Comparison of ENCODE assay signal across 21 mouse cellular contexts in the genomic region with DNA sequence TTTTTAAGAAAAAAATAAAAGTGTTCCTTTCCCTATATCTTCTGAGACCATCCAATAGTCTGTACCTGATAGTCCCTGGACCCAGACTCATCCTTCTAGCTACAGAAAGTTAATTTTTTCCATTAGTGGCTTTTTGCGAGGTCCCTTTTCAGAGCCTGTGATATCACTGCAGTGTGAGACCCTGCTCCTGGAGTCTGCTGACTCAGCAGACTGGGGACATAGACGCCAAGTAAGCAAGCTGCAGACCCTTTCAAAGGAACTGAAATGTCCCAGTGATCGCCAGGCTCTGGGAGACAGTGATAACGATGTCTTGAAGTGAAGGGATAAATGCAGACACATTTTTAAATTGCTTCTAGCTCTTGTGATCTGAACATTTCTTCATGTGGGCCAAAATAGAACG. TPM values are rescaled to one million over a fixed set of nuclear protein-coding genes. Genes with fewer than 3 reads are reported as not detected.
DNase-seq lines count a peak whose midpoint lies in the region; ATAC-seq and TF ChIP-seq lines count a peak whose summit lies in the region.
"Had no signal": no experiment of that assay in that cellular context is flagged by ENCODE, and none has a peak within 500 bp of the region (broad histone marks: within the 10 kb centered on the region; RNA-seq: fewer than 3 reads in every experiment).

No protein-coding gene starts in this region.

- no peak overlapping the region for H3K4me2 ChIP-seq in intestine, embryonic 14.5 days (ENCODE audit: low read length)
- H3K4me2 ChIP-seq in intestine, postnatal 0 days (replicated peaks; ENCODE audit: low read depth) = no peak overlapping the region
- H3K4me2 ChIP-seq in CH12.LX (ENCODE audit: insufficient read depth, low read depth, poor library complexity, severe bottlenecking) = no peak overlapping the region
- H3K4me2 ChIP-seq: embryonic facial prominence, embryonic 12.5 days; forebrain, embryonic 13.5 days; forebrain, embryonic 15.5 days had no signal

- H3K27me3 ChIP-seq in intestine, embryonic 14.5 days (replicated peaks; ENCODE audit: control insufficient read depth, insufficient read depth, low read length) = no peaks in the 10 kb centered on the region
- no peaks in the 10 kb centered on the region for H3K27me3 ChIP-seq in intestine, postnatal 0 days (replicated peaks; ENCODE audit: control insufficient read depth, insufficient read depth, low read length)
- no peaks in the 10 kb centered on the region for H3K27me3 ChIP-seq in CH12.LX (replicated peaks)
- peaks cover 0 to 2% of the 10 kb centered on the region in 2 experiments; a peak in 2 of 4 replicates for H3K27me3 ChIP-seq in MEL (ENCODE audit: control insufficient read depth in 1 of 2, insufficient read depth in 2 of 2, low read length in 2 of 2)
- H3K27me3 ChIP-seq: embryonic facial prominence, embryonic 12.5 days; forebrain, embryonic 13.5 days; forebrain, embryonic 15.5 days had no signal

- H3K36me3 ChIP-seq in intestine, embryonic 14.5 days (ENCODE audit: control insufficient read depth, insufficient read depth, low read length) = no peaks in the 10 kb centered on the region
- no peaks in the 10 kb centered on the region for H3K36me3 ChIP-seq in intestine, postnatal 0 days (ENCODE audit: control insufficient read depth, insufficient read depth)
- no peaks in the 10 kb centered on the region for H3K36me3 ChIP-seq in CH12.LX (replicated peaks in 1 of 2; ENCODE audit: control insufficient read depth in 1 of 2, insufficient read depth in 1 of 2, low read length in 1 of 2)
- H3K36me3 ChIP-seq in MEL (ENCODE audit: control insufficient read depth in 1 of 2, insufficient read depth in 2 of 2, low read length in 2 of 2) = no peaks in the 10 kb centered on the region
- H3K36me3 ChIP-seq: embryonic facial prominence, embryonic 10.5 days; embryonic facial prominence, embryonic 12.5 days; G1E had no signal

- no peak for TF ChIP-seq POLR2A in CH12.LX (IDR thresholded peaks at IDR 0.05; ENCODE audit: low read depth, low read length)
- no peak for TF ChIP-seq POLR2A in MEL (IDR thresholded peaks at IDR 0.05; ENCODE audit: control insufficient read depth in 1 of 2, insufficient read depth in 1 of 2, low read depth in 1 of 2, low read length in 2 of 2, poor library complexity in 1 of 2)

- no peaks in the 10 kb centered on the region for H3K9me3 ChIP-seq in intestine, embryonic 14.5 days (ENCODE audit: control insufficient read depth, low read length)
- H3K9me3 ChIP-seq in intestine, postnatal 0 days (ENCODE audit: control insufficient read depth) = no peaks in the 10 kb centered on the region
- H3K9me3 ChIP-seq in CH12.LX (replicated peaks; ENCODE audit: low read length) (no peaks in the 10 kb centered on the region), MEL (replicated peaks; ENCODE audit: insufficient read depth, low read length) (no peaks in the 10 kb centered on the region)
- H3K9me3 ChIP-seq: embryonic facial prominence, embryonic 10.5 days; embryonic facial prominence, embryonic 12.5 days; forebrain, embryonic 13.5 days; forebrain, embryonic 15.5 days; G1E had no signal

- H3K27ac ChIP-seq in intestine, embryonic 14.5 days (ENCODE audit: low read depth) = no peak overlapping the region
- no peak overlapping the region for H3K27ac ChIP-seq in intestine, postnatal 0 days (ENCODE audit: low read depth, low read length)
- H3K27ac ChIP-seq in CH12.LX (ENCODE audit: insufficient read depth, low read depth) (no peak overlapping the region), MEL (ENCODE audit: control insufficient read depth, low read depth, low read length) (no peak overlapping the region)
- H3K27ac ChIP-seq: embryonic facial prominence, embryonic 10.5 days; embryonic facial prominence, embryonic 12.5 days; forebrain, embryonic 13.5 days; forebrain, embryonic 15.5 days had no signal

- H3K79me2 ChIP-seq in CH12.LX (replicated peaks; ENCODE audit: control insufficient read depth, extremely low read depth, insufficient read depth, poor library complexity, severe bottlenecking) (no peaks in the 10 kb centered on the region), MEL (ENCODE audit: control insufficient read depth, insufficient read depth, low read length, poor library complexity) (no peaks in the 10 kb centered on the region)

- no peaks in the 10 kb centered on the region for H3K4me1 ChIP-seq in intestine, embryonic 14.5 days (replicated peaks; ENCODE audit: control insufficient read depth, insufficient read depth, low read length)
- H3K4me1 ChIP-seq in intestine, postnatal 0 days (replicated peaks; ENCODE audit: control insufficient read depth, insufficient read depth, low read length) = no peaks in the 10 kb centered on the region
- H3K4me1 ChIP-seq in CH12.LX (ENCODE audit: control insufficient read depth in 1 of 2, insufficient read depth in 2 of 2) = peaks cover 7 to 16% of the 10 kb centered on the region in 2 experiments
- no peaks in the 10 kb centered on the region for H3K4me1 ChIP-seq in MEL (ENCODE audit: control insufficient read depth in 1 of 2, insufficient read depth in 2 of 2, low read length in 2 of 2)
- H3K4me1 ChIP-seq: forebrain, embryonic 13.5 days had no signal

- TF ChIP-seq RAD21 in CH12.LX (IDR thresholded peaks at IDR 0.05; ENCODE audit: low read depth, low read length) (no peak), MEL (IDR thresholded peaks at IDR 0.05; ENCODE audit: low read depth, low read length) (no peak)

- no peak for TF ChIP-seq EP300 in CH12.LX (IDR thresholded peaks at IDR 0.05; ENCODE audit: low read length)
- no peak for TF ChIP-seq EP300 in MEL (IDR thresholded peaks at IDR 0.05; ENCODE audit: low read depth in 1 of 2, low read length in 2 of 2)

- H3K4me3 ChIP-seq in intestine, embryonic 14.5 days (ENCODE audit: low read depth, low read length) = no peak overlapping the region
- no peak overlapping the region for H3K4me3 ChIP-seq in intestine, postnatal 0 days (ENCODE audit: low read depth, low read length)
- H3K4me3 ChIP-seq in CH12.LX (replicated peaks in 1 of 3; ENCODE audit: low read depth in 2 of 3, low read length in 2 of 3, poor library complexity in 1 of 3) (no peak overlapping the region), MEL (ENCODE audit: control insufficient read depth in 1 of 2, insufficient read depth in 1 of 2, low read depth in 2 of 2, low read length in 2 of 2) (no peak overlapping the region)
- H3K4me3 ChIP-seq: embryonic facial prominence, embryonic 10.5 days; embryonic facial prominence, embryonic 12.5 days; forebrain, embryonic 13.5 days; forebrain, embryonic 15.5 days had no signal

- no peak overlapping the region for H3K9ac ChIP-seq in intestine, embryonic 14.5 days (ENCODE audit: low read length)
- no peak overlapping the region for H3K9ac ChIP-seq in intestine, postnatal 0 days (ENCODE audit: low read depth, low read length)
- H3K9ac ChIP-seq in CH12.LX (ENCODE audit: insufficient read depth, low read depth) (no peak overlapping the region), MEL (ENCODE audit: control insufficient read depth, low read depth, low read length, poor library complexity, severe bottlenecking) (no peak overlapping the region)
- H3K9ac ChIP-seq: embryonic facial prominence, embryonic 12.5 days; forebrain, embryonic 13.5 days; forebrain, embryonic 15.5 days; forebrain, postnatal 0 days had no signal

- WGBS in intestine, embryonic 14.5 days = 65% methylated on average over 5 of the region's 5 CpGs
- 78% methylated on average over 5 of the region's 5 CpGs for WGBS in intestine, postnatal 0 days

- dilution Hi-C loops in CH12.LX (cut with MboI; ENCODE audit: extremely low pct_ligation_motif_present, extremely low pct_unique_long_range_greater_than_20kb, low sequenced_read_pairs) = no loop called here

- DNase-seq in intestine, embryonic 14.5 days (ENCODE audit: low spot score) = peak; percentile 35
- DNase-seq in CH12.LX (ENCODE audit: extremely low read depth) (no peak), MEL (ENCODE audit: low read depth, low spot score) (no peak)
- DNase-seq: adrenal gland, adult 2 months; adrenal gland, postnatal 10 days; adrenal gland, postnatal 25 days; B cell, adult 2 months; cerebellum, adult 11-12 months; cerebellum, adult 2 months; cerebellum, adult 9-10 months; cerebellum, postnatal 10 days; cerebellum, postnatal 25 days; forebrain, postnatal 0 days had no signal

- no peak for TF ChIP-seq CTCF in intestine, postnatal 0 days (IDR thresholded peaks at IDR 0.05; ENCODE audit: low read depth)
- TF ChIP-seq CTCF in CH12.LX (conservative IDR thresholded peaks at IDR 0.05 in 1 of 2, IDR thresholded peaks at IDR 0.05 in 1 of 2; ENCODE audit: low read depth in 2 of 2, low read length in 2 of 2) (no peak), MEL (IDR thresholded peaks at IDR 0.05 in 2 of 3, conservative IDR thresholded peaks at IDR 0.05 in 1 of 3; ENCODE audit: control insufficient read depth in 1 of 3, insufficient read depth in 1 of 3, low read depth in 2 of 3, low read length in 3 of 3, poor library complexity in 1 of 3, severe bottlenecking in 1 of 3) (no peak)

- ATAC-seq in intestine, embryonic 14.5 days (replicated peaks; ENCODE audit: low FRiP score, low TSS enrichment, low read depth) = no peak
- ATAC-seq in intestine, postnatal 0 days = no peak
- ATAC-seq in cerebellum, adult (ENCODE audit: insufficient number of reproducible peaks, low FRiP score, low TSS enrichment) = no peak
- ATAC-seq: CD4-positive, CD25-positive, alpha-beta regulatory T cell, adult 4 months; forebrain, embryonic 13.5 days; forebrain, embryonic 15.5 days; forebrain, postnatal 0 days had no signal

- in situ Hi-C loops in CH12.LX (cut with MboI; ENCODE audit: low pct_ligation_motif_present, low pct_unique_long_range_greater_than_20kb, low sequenced_read_pairs) = no loop called here

TF ChIP-seq in CH12.LX, 34 proteins besides CTCF, POLR2A, EP300 and RAD21:
- TF ChIP-seq MAFK (IDR thresholded peaks at IDR 0.05; ENCODE audit: insufficient replicate concordance, low read length) (peak; percentile 85), BHLHE40 (IDR thresholded peaks at IDR 0.05; ENCODE audit: low read depth, low read length) (no peak), MAZ (IDR thresholded peaks at IDR 0.05; ENCODE audit: low read depth, low read length) (no peak)
TF ChIP-seq in CH12.LX: peak in this region for 1.

TF ChIP-seq in MEL, 35 proteins besides CTCF, POLR2A, EP300 and RAD21:
- no peak for TF ChIP-seq E2F4 (IDR thresholded peaks at IDR 0.05; ENCODE audit: borderline replicate concordance, low read depth, low read length)
- TF ChIP-seq MAFK (IDR thresholded peaks at IDR 0.05; ENCODE audit: borderline replicate concordance, low read depth, low read length) = 0 out of 2 replicates have a peak, but pooled peaks have one; percentile 37
- TF ChIP-seq ETS1 (IDR thresholded peaks at IDR 0.05; ENCODE audit: low read depth, low read length) = no peak
TF ChIP-seq in MEL: peak in this region for 1.

RNA-seq across cellular contexts. Expression of a gene that starts 21.9 kb away (rescaled TPM):
- polyA plus RNA-seq in intestine, embryonic 14.5 days (2014; fragmentation: Nextera tagmentation; extraction: Ambion mirVana) = 54.3 and 57.0 TPM in 2 replicates
- polyA plus RNA-seq in intestine, postnatal 0 days (2015; fragmentation: Nextera tagmentation; extraction: Ambion mirVana) = 27.4 and 31.1 TPM in 2 replicates
- total RNA-seq in CH12.LX (2012; rRNA removed) (16.3 and 17.8 TPM in 2 replicates), CH12.LX (2014; rRNA removed) (65.2 and 71.3 TPM in 2 replicates), MEL (2012; rRNA removed) (12.7 and 14.7 TPM in 2 replicates)
- polyA plus RNA-seq in CH12.LX (2012; ENCODE audit: insufficient read length, low read depth) (34.7 and 36.0 TPM in 2 replicates), MEL (2012; ENCODE audit: insufficient read depth in 1 of 2, insufficient read length in 2 of 2, low read depth in 1 of 2, low replicate concordance in 2 of 2, missing spikeins in 1 of 2) (10 to 100 TPM; 14.4 to 36.8 TPM)
